In the genomic region with DNA sequence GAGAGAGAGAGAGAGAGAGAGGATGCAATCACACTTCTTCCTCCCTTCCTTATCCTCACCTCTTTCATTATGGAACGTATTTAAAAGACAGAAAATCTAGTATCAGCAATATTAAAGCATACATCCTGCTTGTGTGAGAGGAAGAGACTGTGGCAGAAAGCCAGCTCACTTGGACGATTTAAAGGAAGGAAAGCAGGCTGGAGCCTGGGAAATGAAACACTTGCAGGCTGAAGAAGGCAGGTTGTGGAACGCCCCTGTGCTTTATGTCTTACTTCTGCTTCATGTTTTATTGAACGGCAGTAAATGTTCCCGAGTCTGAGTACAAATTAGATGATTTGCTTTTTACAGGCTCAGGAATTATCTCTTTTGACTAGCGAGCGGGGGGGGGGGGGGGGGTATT, we compare ENCODE assay signal across 9 mouse cellular contexts. TPM values are rescaled to one million over a fixed set of nuclear protein-coding genes. Genes with fewer than 3 reads are reported as not detected.
DNase-seq lines count a peak whose midpoint lies in the region; ATAC-seq and TF ChIP-seq lines count a peak whose summit lies in the region.
"Had no signal": no experiment of that assay in that cellular context is flagged by ENCODE, and none has a peak within 500 bp of the region (broad histone marks: within the 10 kb centered on the region; RNA-seq: fewer than 3 reads in every experiment).

No protein-coding gene starts in this region.

- DNase-seq in adrenal gland, postnatal 10 days, result peak; percentile 12
- no peak for DNase-seq in adrenal gland, adult 8-10 months
- no peak for DNase-seq in midbrain, embryonic 11.5 days (ENCODE audit: low spot score, missing footprints)
- DNase-seq in kidney, postnatal 4 days, result peak; percentile 29 to 47
- DNase-seq in embryo, embryonic 11 days, result no peak
- no peak for DNase-seq in urinary bladder, postnatal 14 days (ENCODE audit: low spot score)
- DNase-seq: liver, embryonic 13.5 days had no signal

- no peak overlapping the region for H3K9ac ChIP-seq in midbrain, embryonic 15.5 days
- no peak overlapping the region for H3K9ac ChIP-seq in midbrain, embryonic 11.5 days (ENCODE audit: low read length)
- H3K9ac ChIP-seq: liver, embryonic 13.5 days had no signal

- no peak for TF ChIP-seq POLR2A in myocyte (IDR thresholded peaks at IDR 0.05; ENCODE audit: insufficient read length, low read depth)

- no peak overlapping the region for H3K4me3 ChIP-seq in midbrain, embryonic 15.5 days
- H3K4me3 ChIP-seq in midbrain, embryonic 11.5 days (ENCODE audit: low read depth, low read length), result no peak overlapping the region
- no peak overlapping the region for H3K4me3 ChIP-seq in myocyte
- H3K4me3 ChIP-seq: liver, embryonic 13.5 days had no signal

- no peak for ATAC-seq in midbrain, embryonic 15.5 days (replicated peaks)
- ATAC-seq in midbrain, embryonic 11.5 days (ENCODE audit: low FRiP score), result no peak

- no peak overlapping the region for H3ac ChIP-seq in myocyte (ENCODE audit: control insufficient read depth, insufficient read length)

- H3K4me2 ChIP-seq in midbrain, embryonic 15.5 days, result peak overlapping the region; percentile 14; the same call in 1 of the 2 replicates
- no peak overlapping the region for H3K4me2 ChIP-seq in midbrain, embryonic 11.5 days
- H3K4me2 ChIP-seq in myocyte (ENCODE audit: low read depth), result peak overlapping the region; percentile 37
- H3K4me2 ChIP-seq: liver, embryonic 13.5 days had no signal

- H3K9me3 ChIP-seq in midbrain, embryonic 15.5 days, result no peaks in the 10 kb centered on the region
- H3K9me3 ChIP-seq in midbrain, embryonic 11.5 days (ENCODE audit: control insufficient read depth, low read length), result no peaks in the 10 kb centered on the region
- H3K9me3 ChIP-seq: liver, embryonic 13.5 days had no signal

- no peaks in the 10 kb centered on the region for H3K27me3 ChIP-seq in midbrain, embryonic 15.5 days (replicated peaks)
- H3K27me3 ChIP-seq in midbrain, embryonic 11.5 days (ENCODE audit: control insufficient read depth, insufficient read depth, low read length), result no peaks in the 10 kb centered on the region
- no peaks in the 10 kb centered on the region for H3K27me3 ChIP-seq in myocyte (ENCODE audit: control insufficient read depth, insufficient read depth, insufficient read length)
- H3K27me3 ChIP-seq: liver, embryonic 13.5 days had no signal

- H3K27ac ChIP-seq in midbrain, embryonic 15.5 days, result no peak overlapping the region
- no peak overlapping the region for H3K27ac ChIP-seq in midbrain, embryonic 11.5 days (ENCODE audit: low read depth, low read length)
- H3K27ac ChIP-seq: liver, embryonic 13.5 days had no signal

- H3K4me1 ChIP-seq in midbrain, embryonic 15.5 days, result no peaks in the 10 kb centered on the region
- H3K4me1 ChIP-seq in midbrain, embryonic 11.5 days (ENCODE audit: control insufficient read depth, insufficient read depth, low read length), result no peaks in the 10 kb centered on the region
- H3K4me1 ChIP-seq: liver, embryonic 13.5 days had no signal

- no peaks in the 10 kb centered on the region for H3K79me2 ChIP-seq in myocyte (ENCODE audit: control insufficient read depth, insufficient read depth)

- 42% methylated on average over 7 of the region's 7 CpGs for WGBS in midbrain, embryonic 15.5 days
- 65% methylated on average over 7 of the region's 7 CpGs for WGBS in midbrain, embryonic 11.5 days

- no peaks in the 10 kb centered on the region for H3K36me3 ChIP-seq in midbrain, embryonic 15.5 days (replicated peaks)
- no peaks in the 10 kb centered on the region for H3K36me3 ChIP-seq in midbrain, embryonic 11.5 days (ENCODE audit: control insufficient read depth, insufficient read depth, low read length)
- H3K36me3 ChIP-seq in myocyte (ENCODE audit: control insufficient read depth, insufficient read depth), result no peaks in the 10 kb centered on the region
- H3K36me3 ChIP-seq: liver, embryonic 13.5 days had no signal

TF ChIP-seq in myocyte, 11 proteins besides CTCF, POLR2A, EP300 and RAD21:
- TF ChIP-seq TCF12 (IDR thresholded peaks at IDR 0.05; ENCODE audit: insufficient read depth, poor library complexity, severe bottlenecking) (no peak), POLR2AphosphoS2 (IDR thresholded peaks at IDR 0.05; ENCODE audit: insufficient read length, low read depth) (no peak), TCF3 (IDR thresholded peaks at IDR 0.05; ENCODE audit: insufficient read length, low read depth) (no peak), E2F4 (IDR thresholded peaks at IDR 0.05; ENCODE audit: insufficient read depth) (no peak), CEBPB (IDR thresholded peaks at IDR 0.05; ENCODE audit: insufficient read depth, poor library complexity, severe bottlenecking) (no peak), USF1 (IDR thresholded peaks at IDR 0.05; ENCODE audit: low read depth) (no peak), MAX (IDR thresholded peaks at IDR 0.05; ENCODE audit: low read depth) (no peak), REST (IDR thresholded peaks at IDR 0.05; ENCODE audit: insufficient read depth, insufficient read length) (no peak), MYOD1 (IDR thresholded peaks at IDR 0.05; ENCODE audit: control insufficient read depth in 1 of 3, insufficient read length in 2 of 3, low read depth in 2 of 3) (no peak)
TF ChIP-seq in myocyte: peak in this region for 0.

RNA-seq across cellular contexts. Expression of gene Atp6v1g3, which starts 29.1 kb away (rescaled TPM):
- not detected for total RNA-seq in adrenal gland, postnatal 10 days (2021)
- total RNA-seq in adrenal gland, adult 8-10 months (2022), result not detected
- not detected in 2 replicates for polyA plus RNA-seq in midbrain, embryonic 15.5 days (2015; fragmentation: Nextera tagmentation; extraction: Ambion mirVana)
- not detected in 2 replicates for polyA plus RNA-seq in midbrain, embryonic 11.5 days (2014; fragmentation: Nextera tagmentation; extraction: Ambion mirVana)
- 0.02 TPM for polyA plus RNA-seq in myocyte (2012; fragmentation: generic; extraction: Trizol)
- polyA plus RNA-seq: liver, embryonic 13.5 days had no signal

Comparison
In these comparisons a context has a peak if more than half of its experiments do, and no peak if none do; other contexts are left out.
1. DNase-seq: peak in adrenal gland, postnatal 10 days (single experiment) and kidney, postnatal 4 days (2 of 2); none in adrenal gland, adult 8-10 months (single experiment), midbrain, embryonic 11.5 days (single experiment), embryo, embryonic 11 days (single experiment) and urinary bladder, postnatal 14 days (single experiment).